Mouse (Mus musculus) erythroblast, embryonic 14.5 days (primary cell): ENCODE data around the gene Atp1b2. TPM values are rescaled to one million over a fixed set of nuclear protein-coding genes. Genes with fewer than 3 reads are reported as not detected.
"Not testable (repeated sequence)": the region's sequence is repeated elsewhere in the genome, so short reads cannot be mapped to it uniquely, and the experiment has no call there.

ENCODE experiments used
- H3K27me3 ChIP-seq: 2 replicates; pipeline ENCODE4 v1.6.1; 2012; ENCODE audit warnings: inconsistent platforms; ENCODE audit not compliant: control insufficient read depth
- H3K36me3 ChIP-seq: 2 replicates; pipeline ENCODE4 v1.6.1; 2012; ENCODE audit warnings: mild to moderate bottlenecking, inconsistent platforms; ENCODE audit not compliant: control insufficient read depth
- H3K4me1 ChIP-seq: 2 replicates; pipeline ENCODE4 v1.6.1; 2012; ENCODE audit warnings: inconsistent platforms; ENCODE audit not compliant: control insufficient read depth
- H3K4me3 ChIP-seq: replicated peaks from 2 replicates; pipeline ENCODE3; 2012; ENCODE audit warnings: moderate library complexity, mild to moderate bottlenecking, inconsistent platforms
- H3K9me3 ChIP-seq: 2 replicates; pipeline ENCODE4 v1.6.1; 2012; ENCODE audit warnings: low read length, inconsistent platforms, mixed read lengths; ENCODE audit not compliant: control insufficient read depth
- GATA1 ChIP-seq: IDR thresholded peaks from 2 replicates; pipeline ENCODE4 v1.6.1; 2012; ENCODE audit warnings: low read length, inconsistent platforms, mixed read lengths
- TAL1 ChIP-seq: IDR thresholded peaks from 3 replicates; pipeline ENCODE4 v1.6.1; 2012; ENCODE audit warnings: low read length, inconsistent platforms, mixed read lengths
- polyA plus RNA-seq: library from polyadenylated mRNA; stranded (reverse); fragments of >175 nt; gene quantifications from 2 replicates; pipeline ENCODE4 v1.2.3, GENCODE M21; 2012

Atp1b2 gene
- polyA plus RNA-seq = 8.1 and 9.1 TPM in 2 replicates

GRCm38 (mm10) chr11:69605726-69606490 is at the start of gene Atp1b2:
Gene Atp1b2, minus strand, starts transcription at chr11:69605942.
- Histone ChIP-seq H3K9me3 (no peaks in the 10 kb centered on the region), H3K27me3 (no peaks in the 10 kb centered on the region), H3K4me1 (peaks cover 96% of the 10 kb centered on the region), H3K4me3 (peak within 1 kb of the TSS; percentile 88), H3K36me3 (peaks cover 32% of the 10 kb centered on the region)
- no peak for TF ChIP-seq GATA1
- TF ChIP-seq TAL1 = no peak

GRCm38 (mm10) chr11:69654760-69655159 is 49.0 kb upstream of the Atp1b2 start:
- Histone ChIP-seq H3K4me3 (no peak overlapping the region), H3K4me1 (peaks cover 47% of the 10 kb centered on the region), H3K27me3 (no peaks in the 10 kb centered on the region), H3K36me3 (peaks cover 91% of the 10 kb centered on the region), H3K9me3 (no peaks in the 10 kb centered on the region)
- TF ChIP-seq GATA1 = no peak
- TF ChIP-seq TAL1 = no peak

- peaks cover 94% of the 10 kb centered on the region for H3K36me3 ChIP-seq
- H3K27me3 ChIP-seq = no peaks in the 10 kb centered on the region
- peaks cover 42% of the 10 kb centered on the region for H3K4me1 ChIP-seq
- H3K4me3 ChIP-seq = no peak overlapping the region
- no peaks in the 10 kb centered on the region for H3K9me3 ChIP-seq
- no peak for TF ChIP-seq GATA1
- no peak for TF ChIP-seq TAL1
Measured at GRCm38 (mm10) chr11:69653399-69653798, 47.7 kb upstream of the Atp1b2 start.

DNA sequence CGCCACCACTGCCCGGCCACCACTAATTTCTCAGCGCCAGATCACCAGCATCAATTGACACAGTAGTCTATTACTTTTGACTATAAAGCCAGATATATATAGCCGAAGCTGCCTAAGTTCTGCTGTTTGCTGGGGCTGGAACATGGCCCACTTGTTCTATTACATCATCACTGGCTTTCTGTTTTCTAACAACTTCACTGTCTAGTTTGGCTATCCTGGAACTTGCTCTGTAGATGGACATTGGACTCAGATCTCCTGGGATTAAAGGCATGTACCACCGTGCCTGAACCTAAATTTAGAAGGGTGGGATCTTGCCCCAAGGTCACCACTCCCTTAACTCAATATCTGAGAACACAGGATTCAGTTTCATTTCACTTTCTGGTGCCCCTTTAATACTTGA is 40.1 kb upstream of the Atp1b2 start:
- Histone ChIP-seq H3K4me3 (no peak overlapping the region), H3K27me3 (no peaks in the 10 kb centered on the region), H3K36me3 (peaks cover 96% of the 10 kb centered on the region), H3K4me1 (peaks cover 3% of the 10 kb centered on the region), H3K9me3 (no peaks in the 10 kb centered on the region)
- TF ChIP-seq TAL1 = no peak
- no peak for TF ChIP-seq GATA1

- TF ChIP-seq GATA1 (no peak), TAL1 (no peak)
- Histone ChIP-seq H3K36me3 (peaks cover 38% of the 10 kb centered on the region), H3K27me3 (no peaks in the 10 kb centered on the region), H3K4me3 (no peak overlapping the region), H3K9me3 (no peaks in the 10 kb centered on the region), H3K4me1 (peaks cover 50% of the 10 kb centered on the region)
Measured at GRCm38 (mm10) chr11:69635471-69635870, 29.7 kb upstream of the Atp1b2 start.

GRCm38 (mm10) chr11:69633128-69633866 is 27.6 kb upstream of the Atp1b2 start:
- peaks cover 56% of the 10 kb centered on the region for H3K4me1 ChIP-seq
- H3K36me3 ChIP-seq = peaks cover 21% of the 10 kb centered on the region
- peak overlapping the region; percentile 95 for H3K4me3 ChIP-seq
- no peaks in the 10 kb centered on the region for H3K27me3 ChIP-seq
- no peaks in the 10 kb centered on the region for H3K9me3 ChIP-seq
- TF ChIP-seq GATA1 (no peak), TAL1 (no peak)

GRCm38 (mm10) chr11:69632284-69633089 is 26.7 kb upstream of the Atp1b2 start, which contains the start of gene Fxr2:
Gene Fxr2, plus strand, starts transcription at chr11:69632990.
- Histone ChIP-seq H3K9me3 (no peaks in the 10 kb centered on the region), H3K4me3 (peak within 1 kb of the TSS; percentile 95), H3K36me3 (peaks cover 16% of the 10 kb centered on the region), H3K4me1 (peaks cover 57% of the 10 kb centered on the region), H3K27me3 (no peaks in the 10 kb centered on the region)
- TF ChIP-seq TAL1 (no peak), GATA1 (no peak)

GRCm38 (mm10) chr11:69629802-69630201 is 24.1 kb upstream of the Atp1b2 start:
- Histone ChIP-seq H3K9me3 (no peaks in the 10 kb centered on the region), H3K4me3 (no peak overlapping the region), H3K4me1 (peaks cover 35% of the 10 kb centered on the region), H3K36me3 (peaks cover 3% of the 10 kb centered on the region; the same call in 1 of the 2 replicates), H3K27me3 (no peaks in the 10 kb centered on the region)
- no peak for TF ChIP-seq TAL1
- no peak for TF ChIP-seq GATA1

DNA sequence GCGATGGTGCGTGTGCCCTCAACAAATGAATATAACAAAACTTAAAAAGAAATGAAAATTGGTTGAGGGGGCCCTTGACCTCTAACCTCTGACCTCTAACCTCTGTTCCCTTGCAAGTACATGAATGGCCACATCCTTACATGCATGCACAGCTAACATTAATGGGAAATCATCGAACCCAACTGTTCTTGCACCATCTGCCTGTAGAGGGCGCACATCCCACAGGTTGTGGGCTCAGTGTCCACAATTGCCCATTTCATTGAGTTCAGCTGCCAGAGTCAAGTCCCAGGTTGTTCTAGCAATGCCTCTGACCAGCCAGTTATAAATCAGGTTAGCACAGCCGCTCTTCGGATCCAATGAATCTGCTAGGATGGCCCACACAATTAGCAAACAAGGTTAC is 22.5 kb upstream of the Atp1b2 start:
- peaks cover 20% of the 10 kb centered on the region for H3K4me1 ChIP-seq
- TF ChIP-seq GATA1 = no peak
- TF ChIP-seq TAL1 = no peak
- no peaks in the 10 kb centered on the region for H3K27me3 ChIP-seq
- no peaks in the 10 kb centered on the region for H3K9me3 ChIP-seq
- H3K4me3 ChIP-seq = no peak overlapping the region
- H3K36me3 ChIP-seq = no peaks in the 10 kb centered on the region

- H3K9me3 ChIP-seq, H3K4me3 ChIP-seq, H3K36me3 ChIP-seq, H3K27me3 ChIP-seq: not testable (repeated sequence)
- peaks cover 39% of the 10 kb centered on the region for H3K4me1 ChIP-seq
Measured at GRCm38 (mm10) chr11:69624339-69624738, 18.6 kb upstream of the Atp1b2 start.
